Mouse (Mus musculus): ENCODE data around the gene Dlg1.

Gene Dlg1

DNA sequence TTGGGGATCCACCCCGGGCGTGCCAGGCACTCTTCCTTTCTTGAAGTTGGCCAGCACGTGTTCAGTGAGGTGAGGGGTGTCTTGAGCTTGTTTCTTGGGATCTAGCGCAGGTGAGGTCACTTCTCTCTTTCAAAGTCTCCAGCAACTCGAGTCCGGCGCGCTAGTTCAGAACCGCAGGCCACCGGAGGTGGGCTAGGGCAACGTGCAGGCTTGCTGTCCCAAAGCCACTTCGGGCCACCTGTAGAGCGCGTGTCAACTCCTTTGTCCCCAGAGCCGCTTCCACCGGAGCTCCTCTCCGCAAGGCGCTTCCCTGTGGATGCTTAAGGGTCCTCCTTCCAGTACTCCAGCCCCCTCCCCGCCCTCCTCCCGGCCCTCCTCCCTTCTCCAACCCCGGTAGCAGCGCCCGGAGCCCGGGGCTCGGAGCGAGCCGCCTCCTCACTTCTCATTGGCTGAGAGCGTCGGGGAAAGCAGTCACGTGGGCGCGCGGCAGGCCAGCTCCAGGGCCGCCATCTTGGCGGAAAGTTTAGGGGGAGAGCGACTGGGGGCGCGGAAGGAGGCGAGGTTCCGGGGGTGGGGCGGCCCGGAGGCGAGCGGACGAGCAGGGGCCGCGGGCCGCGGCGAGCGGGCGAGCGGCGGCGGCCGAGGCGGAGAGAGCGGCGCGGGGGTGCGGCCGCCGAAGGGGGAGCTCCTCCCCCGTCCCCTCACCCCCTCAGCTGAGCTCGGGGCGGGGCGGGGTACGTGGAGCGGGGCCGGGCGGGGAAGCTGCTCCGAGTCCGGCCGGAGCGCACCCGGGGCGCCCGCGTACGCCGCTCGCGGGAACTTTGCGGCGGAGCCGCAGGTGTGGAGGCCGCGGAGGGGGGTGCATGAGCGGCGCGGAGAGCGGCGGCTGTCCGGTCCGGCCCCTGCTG, at the start of gene Dlg1:
TSS of gene Dlg1 (plus strand) at position 65 of the 908 bp plus-strand sequence.
- peak; percentile 72 to 83 for DNase-seq (ENCODE audit: low spot score in 2 of 2)

- no peak for DNase-seq (ENCODE audit: low spot score in 2 of 2)
Measured at GRCm38 (mm10) chr16:31616382-31616781, 46.9 kb upstream of the Dlg1 start.

DNA sequence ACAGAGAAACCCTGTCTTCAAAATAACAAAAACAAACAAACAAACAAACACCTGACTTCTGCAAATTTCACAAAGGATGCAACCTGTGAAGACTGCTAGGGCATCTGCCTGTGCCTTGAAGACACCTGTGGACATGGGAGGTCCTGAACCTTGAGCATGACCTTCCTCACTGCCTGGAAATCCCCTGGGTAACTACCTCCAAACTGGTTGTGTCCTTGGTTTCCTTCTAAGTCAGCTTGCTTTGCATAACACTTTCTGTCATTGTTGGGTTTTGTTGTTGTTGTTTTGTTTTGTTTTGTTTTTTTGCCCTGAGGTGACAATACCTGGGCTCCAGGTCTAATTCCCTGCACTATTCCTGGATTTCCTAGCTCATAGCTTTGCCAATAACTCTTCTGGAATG, 46.1 kb upstream of the Dlg1 start:
- DNase-seq (ENCODE audit: low spot score in 2 of 2), result no peak

DNA sequence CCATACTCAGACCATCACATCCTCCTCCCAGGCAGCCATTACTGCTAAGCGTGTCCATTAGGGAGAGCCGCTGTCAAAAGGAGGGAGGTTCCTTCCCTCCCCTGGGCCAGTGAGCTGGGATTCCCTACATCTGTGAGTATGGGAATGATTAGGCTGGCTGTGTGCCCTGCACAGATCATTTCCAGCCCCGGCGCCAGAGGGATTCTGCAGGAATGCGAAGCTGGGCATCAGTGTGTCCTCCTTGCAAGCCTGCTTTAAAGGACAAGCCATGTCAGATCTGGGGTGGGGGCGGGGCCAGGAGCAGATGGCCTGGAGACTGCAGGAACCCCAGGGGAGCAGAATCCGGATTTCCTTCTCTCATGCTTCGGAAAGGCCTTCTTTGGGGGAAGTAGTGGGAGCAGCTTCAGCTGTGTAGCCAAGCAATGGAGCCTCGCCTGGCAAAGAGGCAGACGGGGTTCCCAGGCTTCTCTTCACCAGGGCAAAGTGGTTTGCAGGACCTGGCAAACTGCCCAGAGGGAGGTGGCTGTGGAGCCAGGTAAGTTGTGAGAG, 45.3 kb upstream of the Dlg1 start:
- peak; percentile 10 to 24 for DNase-seq (ENCODE audit: low spot score in 2 of 2)

GRCm38 (mm10) chr16:31618671-31619070, 44.6 kb upstream of the Dlg1 start:
- no peak for DNase-seq (ENCODE audit: low spot score in 2 of 2)

- no peak for DNase-seq (ENCODE audit: low spot score in 2 of 2)
Measured at GRCm38 (mm10) chr16:31619675-31620335, 43.4 kb upstream of the Dlg1 start.

GRCm38 (mm10) chr16:31622356-31622755, 40.9 kb upstream of the Dlg1 start:
- no peak for DNase-seq (ENCODE audit: low spot score in 2 of 2)

- DNase-seq (ENCODE audit: low spot score in 2 of 2), result no peak
Measured at GRCm38 (mm10) chr16:31623136-31623535, 40.1 kb upstream of the Dlg1 start.

- no peak for DNase-seq (ENCODE audit: low spot score in 2 of 2)
Measured at GRCm38 (mm10) chr16:31624749-31625148, 38.5 kb upstream of the Dlg1 start.

GRCm38 (mm10) chr16:31626331-31626730, 36.9 kb upstream of the Dlg1 start:
- DNase-seq (ENCODE audit: low spot score in 2 of 2), result no peak

DNA sequence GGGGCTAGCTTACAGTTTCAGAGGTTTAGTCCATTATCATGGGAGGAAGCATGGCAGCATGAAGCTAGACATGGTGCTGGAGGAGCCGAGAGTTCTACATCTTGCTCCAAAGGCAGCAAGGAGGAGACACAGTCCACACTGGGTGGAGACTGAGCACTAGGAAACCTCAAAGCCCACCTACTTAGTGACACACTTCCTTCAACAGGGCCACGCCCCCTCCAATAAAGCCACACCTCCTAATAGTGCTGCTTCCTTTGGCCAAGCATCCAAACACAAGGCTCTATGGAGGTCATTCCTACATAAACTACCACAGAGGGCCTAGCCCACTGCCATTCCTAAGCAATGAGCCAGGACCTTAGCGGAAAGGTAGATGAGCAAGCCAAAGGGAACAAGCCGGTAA, 32.9 kb upstream of the Dlg1 start:
- no peak for DNase-seq (ENCODE audit: low spot score in 2 of 2)

DNA sequence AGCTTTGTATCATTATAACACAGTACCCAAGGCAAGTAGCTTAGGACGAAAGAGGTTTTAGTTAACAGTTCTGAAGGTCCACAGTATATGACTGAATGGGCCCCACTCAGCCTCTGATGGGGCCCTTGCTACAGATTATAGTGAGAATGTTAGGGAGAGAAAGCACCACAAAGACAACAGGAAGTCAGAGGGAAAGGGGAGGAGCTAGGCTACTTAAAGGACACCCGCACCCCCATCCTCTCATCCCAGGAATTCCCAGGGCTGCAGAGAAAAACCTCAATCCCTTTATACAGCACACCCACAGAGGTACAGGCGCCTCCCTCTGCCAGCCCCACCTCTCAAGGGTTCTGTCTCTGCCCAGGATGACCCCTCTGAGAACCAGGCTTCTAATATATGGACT, 32.2 kb upstream of the Dlg1 start:
- no peak for DNase-seq (ENCODE audit: low spot score in 2 of 2)

DNA sequence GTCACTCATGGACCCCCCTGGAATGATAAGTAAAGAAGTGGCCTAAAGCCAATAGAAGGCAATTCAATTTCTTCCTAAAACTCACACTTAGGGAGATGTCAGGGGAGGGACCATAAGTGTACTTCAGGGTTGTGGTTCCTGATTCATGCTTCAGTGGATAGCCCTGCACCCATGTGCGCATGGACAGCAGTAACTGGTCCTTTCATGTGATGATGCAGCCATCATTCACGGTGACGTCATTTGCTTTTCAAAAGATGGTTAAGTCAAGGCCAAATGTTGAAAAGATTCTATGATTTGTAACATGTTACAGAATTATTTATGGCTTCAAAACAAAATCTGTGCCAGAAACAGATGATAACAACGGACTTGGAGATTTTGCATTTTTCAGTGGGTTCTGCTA, 28.9 kb upstream of the Dlg1 start:
- DNase-seq (ENCODE audit: low spot score in 2 of 2), result no peak

DNA sequence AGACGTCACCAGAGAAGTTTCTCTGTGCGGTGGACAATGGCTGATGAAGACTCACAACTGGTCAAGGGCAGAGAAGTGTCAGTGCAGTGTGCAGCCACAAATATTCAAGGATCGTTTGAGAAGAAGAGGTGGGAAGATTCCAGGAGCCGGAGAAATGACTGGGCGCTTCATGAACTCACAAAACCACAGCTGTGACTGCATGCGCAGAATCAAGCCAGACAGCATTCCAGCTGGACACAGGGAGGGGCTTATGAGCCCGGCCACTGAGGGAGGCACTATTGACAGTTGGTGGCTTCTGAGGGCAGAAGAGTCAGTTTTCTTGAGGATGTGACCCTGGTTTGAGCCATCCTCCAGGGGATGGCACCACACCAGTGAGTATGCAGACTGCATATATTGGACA, 24.9 kb upstream of the Dlg1 start:
- DNase-seq (ENCODE audit: low spot score in 2 of 2), result no peak

DNA sequence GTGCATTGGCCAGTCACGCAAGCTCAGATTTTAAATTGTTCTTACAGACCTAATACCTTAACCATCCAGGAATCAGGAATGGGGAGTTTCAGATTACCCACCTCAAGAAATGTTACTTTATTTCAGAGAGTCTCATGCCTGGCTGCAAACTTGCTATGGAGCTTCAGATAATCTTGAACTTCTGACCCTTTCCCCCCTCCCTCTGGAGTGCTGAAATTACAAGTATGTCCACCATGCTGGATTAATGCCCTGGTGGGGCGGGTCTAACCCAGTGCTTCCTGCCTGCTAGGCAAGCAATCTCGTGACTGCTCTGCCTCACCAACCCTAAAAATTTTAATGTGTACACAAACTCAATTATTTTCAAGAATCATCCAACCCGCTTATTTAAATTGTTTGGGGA, 23.3 kb upstream of the Dlg1 start:
- no peak for DNase-seq (ENCODE audit: low spot score in 2 of 2)

- DNase-seq (ENCODE audit: low spot score in 2 of 2), result no peak
Measured at GRCm38 (mm10) chr16:31641776-31642175, 21.5 kb upstream of the Dlg1 start.

DNA sequence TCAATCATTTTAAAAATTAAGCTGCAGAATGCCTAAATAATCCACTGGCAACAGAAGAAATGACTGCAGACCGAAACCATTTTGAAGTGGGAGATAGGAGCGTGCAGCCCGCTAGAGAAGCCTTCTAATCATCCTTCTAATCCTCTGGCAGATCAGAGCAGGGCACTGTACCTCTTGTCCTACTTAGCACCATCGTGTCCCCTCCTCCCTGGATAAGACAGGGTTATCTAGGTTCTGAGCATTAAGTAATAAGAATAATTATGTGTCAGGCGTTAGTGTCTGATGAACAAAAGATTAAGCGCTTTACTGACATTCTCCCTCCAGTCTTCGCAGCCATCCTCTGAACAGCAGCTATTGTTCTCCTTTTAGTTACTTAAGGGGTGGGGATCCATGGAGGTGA, 16.0 kb upstream of the Dlg1 start:
- DNase-seq (ENCODE audit: low spot score in 2 of 2), result no peak

DNA sequence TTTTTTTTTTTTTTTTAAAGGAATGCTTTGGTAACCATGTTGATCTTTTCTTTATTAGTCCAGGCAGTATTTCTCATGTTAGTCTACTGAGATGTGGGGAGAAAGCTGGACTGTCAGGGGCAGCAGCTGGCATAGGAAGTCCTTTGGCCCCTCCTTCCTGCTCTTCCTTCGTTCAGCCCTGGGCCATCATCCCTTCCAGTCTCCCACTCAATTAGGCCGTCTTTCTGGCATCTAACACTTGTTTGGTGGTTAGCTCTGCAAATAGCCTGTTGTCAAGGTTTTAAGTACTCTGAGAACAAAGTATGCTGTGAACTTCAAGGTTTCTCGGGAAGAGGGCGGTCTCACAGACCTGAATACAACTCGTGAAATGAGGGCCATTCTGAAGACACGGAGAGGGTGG, 12.5 kb upstream of the Dlg1 start:
- no peak for DNase-seq (ENCODE audit: low spot score in 2 of 2)

DNA sequence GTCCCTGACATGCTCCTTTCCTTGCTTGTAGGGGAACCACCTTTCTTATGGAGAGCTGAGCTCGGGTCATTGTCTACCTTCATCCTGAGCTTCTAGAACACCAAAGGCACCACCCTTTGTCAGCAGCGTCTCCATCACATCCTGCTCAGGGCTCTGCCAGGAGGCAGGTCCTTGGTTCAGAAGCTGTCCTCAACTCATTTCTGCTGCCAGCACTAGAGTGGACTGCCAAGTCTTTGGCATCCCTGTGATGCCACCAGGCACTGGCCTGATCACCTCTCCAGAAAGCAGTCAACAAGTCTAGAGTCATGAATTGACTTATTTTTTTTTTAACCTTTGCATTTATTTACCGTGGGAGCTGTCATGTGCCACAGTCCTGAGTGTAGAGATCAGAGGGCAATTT, 11.7 kb upstream of the Dlg1 start:
- DNase-seq (ENCODE audit: low spot score in 2 of 2), result no peak

DNA sequence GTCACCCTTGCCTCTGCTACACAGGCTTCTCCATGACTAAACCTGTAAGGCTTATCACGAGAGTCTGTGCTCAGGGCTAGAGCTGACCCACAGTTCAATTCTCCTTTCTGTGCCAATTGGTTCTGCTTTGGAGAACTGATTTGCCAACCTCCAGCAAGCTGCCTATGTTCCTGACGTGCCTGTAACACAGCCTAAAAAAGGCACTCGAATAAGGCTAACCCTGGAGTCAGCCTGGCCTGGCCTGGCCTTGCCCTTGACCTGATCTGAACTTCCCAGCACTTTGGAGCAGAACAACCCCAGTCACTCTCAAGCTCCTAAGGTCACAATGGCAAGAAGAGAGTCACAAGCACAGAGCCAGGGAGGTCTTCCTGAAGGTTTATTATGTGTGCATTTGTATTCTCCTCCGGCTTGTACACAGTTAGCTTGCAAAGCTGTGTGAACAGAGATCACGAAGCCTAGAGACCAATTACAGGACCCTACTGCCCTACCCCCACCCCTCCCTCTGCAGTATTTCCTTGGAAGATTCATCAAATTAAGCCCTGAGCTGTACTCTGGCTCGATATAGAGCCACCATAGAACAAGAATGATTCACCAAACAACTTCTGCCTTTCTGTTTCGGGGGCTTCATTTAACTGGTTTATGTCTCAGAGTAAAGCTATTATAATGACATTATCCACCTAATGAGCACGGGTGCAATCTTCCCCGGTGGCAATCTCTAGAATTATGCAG, 11.0 kb upstream of the Dlg1 start:
- DNase-seq (ENCODE audit: low spot score in 2 of 2), result no peak

DNA sequence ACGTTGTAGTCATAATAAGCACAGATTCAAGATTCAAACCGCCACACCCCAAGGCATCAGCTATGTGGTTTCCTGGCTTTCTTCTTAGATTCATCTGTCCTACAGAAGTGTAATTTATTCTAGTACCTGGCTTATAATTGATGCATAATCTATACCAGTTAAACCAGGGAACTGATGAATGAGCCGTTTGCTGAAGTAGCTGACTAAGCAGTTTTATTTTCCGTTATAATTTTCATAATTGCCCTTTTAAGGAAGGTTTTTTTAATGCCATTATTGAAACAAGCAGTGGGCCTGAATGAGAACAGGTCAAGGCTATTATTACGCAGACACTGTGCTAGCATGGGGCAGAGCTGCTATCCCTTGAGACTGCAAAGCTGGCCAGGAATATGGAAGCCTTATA, 9.6 kb upstream of the Dlg1 start:
- no peak for DNase-seq (ENCODE audit: low spot score in 2 of 2)

GRCm38 (mm10) chr16:31654021-31654420, 9.2 kb upstream of the Dlg1 start:
- no peak for DNase-seq (ENCODE audit: low spot score in 2 of 2)
